Mouse (Mus musculus): ENCODE results near the gene OR5BS1P. TPM values are rescaled to one million over a fixed set of nuclear protein-coding genes. Genes with fewer than 3 reads are reported as not detected.

The OR5BS1P gene
- total and polyA plus RNA-seq, 3 experiments: not detected

- H3K36me3 ChIP-seq (replicated peaks in 1 of 2; ENCODE audit: control insufficient read depth in 1 of 2, insufficient read depth in 1 of 2, low read length in 1 of 2): no peaks in the 10 kb centered on the region
- TF ChIP-seq NELFE (IDR thresholded peaks at IDR 0.05; ENCODE audit: low read depth, low read length) (no peak), IRF4 (IDR thresholded peaks at IDR 0.05; ENCODE audit: low read depth, low read length) (peak; percentile 60; the same call in 1 of the 2 replicates), JUND (conservative IDR thresholded peaks at IDR 0.05; ENCODE audit: low read depth, low read length) (peak; percentile 35; the same call in 1 of the 2 replicates)
- H3K9ac ChIP-seq (ENCODE audit: insufficient read depth, low read depth): no peak overlapping the region
- no peaks in the 10 kb centered on the region for H3K9me3 ChIP-seq (replicated peaks; ENCODE audit: low read length)
- peaks cover 4% of the 10 kb centered on the region for H3K27me3 ChIP-seq (replicated peaks)
- peaks cover 5 to 12% of the 10 kb centered on the region in 2 experiments for H3K4me1 ChIP-seq (ENCODE audit: control insufficient read depth in 1 of 2, insufficient read depth in 2 of 2)
- no peak overlapping the region for H3K4me3 ChIP-seq (replicated peaks in 1 of 3; ENCODE audit: low read depth in 2 of 3, low read length in 2 of 3, poor library complexity in 1 of 3)
- in situ Hi-C loops (cut with MboI; ENCODE audit: low pct_ligation_motif_present, low pct_unique_long_range_greater_than_20kb, low sequenced_read_pairs) (loop anchor here (10.0 kb wide), 1 partner anchor 319 kb away; no protein-coding TSS in a partner anchor), dilution Hi-C loops (cut with MboI; ENCODE audit: extremely low pct_ligation_motif_present, extremely low pct_unique_long_range_greater_than_20kb, low sequenced_read_pairs) (no loop called here)
- no peak overlapping the region for H3K27ac ChIP-seq (ENCODE audit: insufficient read depth, low read depth)
- no peak for DNase-seq (ENCODE audit: extremely low read depth)
- no peaks in the 10 kb centered on the region for H3K79me2 ChIP-seq (replicated peaks; ENCODE audit: control insufficient read depth, extremely low read depth, insufficient read depth, poor library complexity, severe bottlenecking)
- no peak overlapping the region for H3K4me2 ChIP-seq (ENCODE audit: insufficient read depth, low read depth, poor library complexity, severe bottlenecking)
Measured at GRCm38 (mm10) chr15:98503317-98503716, 33.6 kb downstream of the OR5BS1P start.

- Histone ChIP-seq H3K4me1 (ENCODE audit: control insufficient read depth in 1 of 2, insufficient read depth in 2 of 2) (peaks cover 5 to 12% of the 10 kb centered on the region in 2 experiments), H3K27me3 (replicated peaks) (peaks cover 4% of the 10 kb centered on the region), H3K9ac (ENCODE audit: insufficient read depth, low read depth) (no peak overlapping the region), H3K27ac (ENCODE audit: insufficient read depth, low read depth) (no peak overlapping the region), H3K4me2 (ENCODE audit: insufficient read depth, low read depth, poor library complexity, severe bottlenecking) (peak overlapping the region; percentile 51; the same call in 1 of the 2 replicates), H3K9me3 (replicated peaks; ENCODE audit: low read length) (peaks cover 2% of the 10 kb centered on the region), H3K4me3 (replicated peaks in 1 of 3; ENCODE audit: low read depth in 2 of 3, low read length in 2 of 3, poor library complexity in 1 of 3) (no peak overlapping the region), H3K79me2 (replicated peaks; ENCODE audit: control insufficient read depth, extremely low read depth, insufficient read depth, poor library complexity, severe bottlenecking) (no peaks in the 10 kb centered on the region), H3K36me3 (replicated peaks in 1 of 2; ENCODE audit: control insufficient read depth in 1 of 2, insufficient read depth in 1 of 2, low read length in 1 of 2) (no peaks in the 10 kb centered on the region)
- TF ChIP-seq E2F4 (IDR thresholded peaks at IDR 0.05; ENCODE audit: insufficient replicate concordance, low read depth, low read length) (no peak), IRF4 (IDR thresholded peaks at IDR 0.05; ENCODE audit: low read depth, low read length) (peak; percentile 38; the same call in 1 of the 2 replicates), ZC3H11A (IDR thresholded peaks at IDR 0.05; ENCODE audit: low read depth, low read length) (peak; percentile 32; the same call in 1 of the 2 replicates), RAD21 (IDR thresholded peaks at IDR 0.05; ENCODE audit: low read depth, low read length) (peak; percentile 95), MXI1 (IDR thresholded peaks at IDR 0.05; ENCODE audit: low read depth, low read length) (no peak), ELF1 (IDR thresholded peaks at IDR 0.05; ENCODE audit: low read depth, low read length) (peak; percentile 19; the same call in 1 of the 2 replicates), POLR2A (IDR thresholded peaks at IDR 0.05; ENCODE audit: low read depth, low read length) (no peak), NELFE (IDR thresholded peaks at IDR 0.05; ENCODE audit: low read depth, low read length) (peak; percentile 41; the same call in 1 of the 2 replicates), SIN3A (IDR thresholded peaks at IDR 0.05; ENCODE audit: low read length) (0 out of 2 replicates have a peak, but pooled peaks have one; percentile 45), MYC (IDR thresholded peaks at IDR 0.05; ENCODE audit: low read depth, low read length) (peak; percentile 46; the same call in 1 of the 2 replicates), CTCF (conservative IDR thresholded peaks at IDR 0.05 in 1 of 2, IDR thresholded peaks at IDR 0.05 in 1 of 2; ENCODE audit: low read depth in 2 of 2, low read length in 2 of 2) (peak; percentile 89 to 95), SMC3 (IDR thresholded peaks at IDR 0.05; ENCODE audit: low read depth, low read length) (peak; percentile 81), USF1 (IDR thresholded peaks at IDR 0.05; ENCODE audit: low read depth, low read length) (peak; percentile 12; the same call in 1 of the 2 replicates), MAX (IDR thresholded peaks at IDR 0.05; ENCODE audit: low read length) (peak; percentile 39; the same call in 1 of the 2 replicates), NRF1 (IDR thresholded peaks at IDR 0.05; ENCODE audit: low read depth, low read length) (0 out of 2 replicates have a peak, but pooled peaks have one; percentile 17), CHD2 (IDR thresholded peaks at IDR 0.05; ENCODE audit: low read length) (no peak)
- in situ Hi-C loops (cut with MboI; ENCODE audit: low pct_ligation_motif_present, low pct_unique_long_range_greater_than_20kb, low sequenced_read_pairs): loop anchor here (10.0 kb wide), 1 partner anchor 320 kb away; no protein-coding TSS in a partner anchor
- DNase-seq (ENCODE audit: extremely low read depth): peak; percentile 92
- dilution Hi-C loops (cut with MboI; ENCODE audit: extremely low pct_ligation_motif_present, extremely low pct_unique_long_range_greater_than_20kb, low sequenced_read_pairs): no loop called here
Measured at GRCm38 (mm10) chr15:98504514-98504913, 34.8 kb downstream of the OR5BS1P start.
